Mouse (Mus musculus) cerebellum, adult 2 months (tissue): ENCODE data around the gene Grik5. TPM values are rescaled to one million over a fixed set of nuclear protein-coding genes. Genes with fewer than 3 reads are reported as not detected.

Experiments used
- DNase-seq, 2 experiments: peaks; one replicate each; pipeline ENCODE4 v3.0.0; 2021
- H3K27ac ChIP-seq: fragments of 200-500 bp; 2 replicates; pipeline ENCODE4 v1.5.1; 2012; ENCODE audit warnings: low read length, control low read depth, inconsistent platforms; ENCODE audit not compliant: insufficient read depth
- H3K27me3 ChIP-seq: fragments of 200-500 bp; 2 replicates; pipeline ENCODE4 v1.6.1; 2012; ENCODE audit warnings: inconsistent platforms, mild to moderate bottlenecking, low read length, moderate library complexity; ENCODE audit not compliant: control insufficient read depth, insufficient read depth
- H3K4me1 ChIP-seq: fragments of 200-500 bp; 2 replicates; pipeline ENCODE4 v1.6.1; 2011; ENCODE audit warnings: low read length; ENCODE audit not compliant: control insufficient read depth, insufficient read depth
- H3K4me3 ChIP-seq: fragments of 200-500 bp; replicated peaks from 2 replicates; pipeline ENCODE3; 2011; ENCODE audit warnings: mild to moderate bottlenecking, low read depth, low read length, control low read depth; ENCODE audit not compliant: insufficient read depth
- CTCF ChIP-seq: fragments of 200-500 bp; IDR thresholded peaks from 2 replicates; pipeline ENCODE4 v1.5.1; 2011; ENCODE audit warnings: low read depth, mild to moderate bottlenecking, control low read depth, low read length, moderate library complexity, borderline replicate concordance; ENCODE audit not compliant: insufficient read depth
- POLR2A ChIP-seq: fragments of 200-500 bp; IDR thresholded peaks from 2 replicates; pipeline ENCODE4 v1.6.1; 2011; ENCODE audit warnings: low read length, control low read depth, borderline replicate concordance; ENCODE audit not compliant: insufficient read depth
- WGBS: fragments of 180-500 bp; shearing (Covaris S2); methylation state at CpG from one replicate; pipeline ENCODE4 v1.1.7; 2018; 5-methylcytosine and 5-hydroxymethylcytosine counted together
- polyA plus RNA-seq: library from polyadenylated mRNA; depleted of rRNA; stranded (reverse); fragments of >200 nt; gene quantifications from 2 replicates; pipeline ENCODE4 v1.2.3, GENCODE M21; 2012; rRNA removed

Grik5 gene
- polyA plus RNA-seq, 1 experiment, result 74.6 TPM

- DNase-seq, result peak; percentile 83 to 92
- TF ChIP-seq POLR2A, result no peak
- TF ChIP-seq CTCF, result peak; percentile 75
- H3K4me1 ChIP-seq, result peaks cover 32% of the 10 kb centered on the region
Measured at GRCm38 (mm10) chr7:24964897-24965535, 107.1 kb downstream of the Grik5 start.

DNA sequence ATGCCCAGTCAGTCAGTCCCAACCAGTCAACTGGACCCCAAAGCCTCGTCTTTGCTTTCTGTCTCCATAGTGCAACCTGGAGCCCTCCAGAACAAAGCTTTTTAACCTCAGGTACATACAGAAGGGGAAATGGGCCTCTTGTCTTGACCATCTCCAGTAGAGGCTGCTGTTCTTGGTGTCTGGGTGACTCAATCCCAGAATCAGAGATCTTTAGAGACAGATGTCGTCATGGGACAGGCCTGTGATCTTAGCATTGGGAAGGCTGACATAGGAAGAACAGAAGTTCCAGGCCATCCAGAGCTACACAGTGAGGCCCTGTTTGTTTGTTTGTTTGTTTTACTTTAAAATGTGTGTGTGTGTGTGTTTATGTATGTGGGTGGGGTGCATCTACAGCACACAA is 107.9 kb downstream of the Grik5 start:
- Histone ChIP-seq H3K4me3 (no peak overlapping the region), H3K27me3 (no peaks in the 10 kb centered on the region), H3K4me1 (peaks cover 27% of the 10 kb centered on the region), H3K27ac (no peak overlapping the region)
- DNase-seq, result no peak
- TF ChIP-seq CTCF, result no peak
- no peak for TF ChIP-seq POLR2A
- 78% methylated on average over 2 of the region's 2 CpGs for WGBS

More at GRCm38 (mm10) chr7:24964897-24965535, 107.1 kb downstream of the Grik5 start:
- no peaks in the 10 kb centered on the region for H3K27me3 ChIP-seq
- WGBS, result 9% methylated on average over 5 of the region's 5 CpGs
- H3K4me3 ChIP-seq, result no peak overlapping the region
- no peak overlapping the region for H3K27ac ChIP-seq

Other genes with a start within 250 kb of the Grik5 start
- 4.8 and 6.4 TPM in 2 replicates for gene Gm9844, start 210.1 kb downstream of the Grik5 start, polyA plus RNA-seq
- not detected in 2 replicates for gene Lypd4, start 202.4 kb downstream of the Grik5 start, polyA plus RNA-seq
- gene Dmrtc2, start 202.3 kb downstream of the Grik5 start, polyA plus RNA-seq, result not detected in 2 replicates
- gene Rps19, start 188.0 kb downstream of the Grik5 start, polyA plus RNA-seq, result 282 and 314 TPM in 2 replicates
- 0.85 and 1.1 TPM in 2 replicates for gene Cd79a, start 175.0 kb downstream of the Grik5 start, polyA plus RNA-seq
- gene Arhgef1, start 169.4 kb downstream of the Grik5 start, polyA plus RNA-seq, result 162 and 173 TPM in 2 replicates
- gene Gm4881, start 127.9 kb downstream of the Grik5 start, polyA plus RNA-seq, result 1.00 and 1.4 TPM in 2 replicates
- gene Rabac1, start 99.6 kb downstream of the Grik5 start, polyA plus RNA-seq, result 637 and 648 TPM in 2 replicates
- gene Atp1a3, start 66.4 kb downstream of the Grik5 start, polyA plus RNA-seq, result 1,466 and 1,473 TPM in 2 replicates
- 44.3 and 45.7 TPM in 2 replicates for gene Zfp574, start 221 bp upstream of the Grik5 start, polyA plus RNA-seq
- gene Pou2f2, start 107.4 kb upstream of the Grik5 start, polyA plus RNA-seq, result 8.4 and 10.6 TPM in 2 replicates
- 29.0 and 29.6 TPM in 2 replicates for gene Dedd2, start 148.3 kb upstream of the Grik5 start, polyA plus RNA-seq
- 9.2 and 10.9 TPM in 2 replicates for gene Zfp526, start 149.1 kb upstream of the Grik5 start, polyA plus RNA-seq
- gene Gsk3a, start 165.5 kb upstream of the Grik5 start, polyA plus RNA-seq, result 226 and 230 TPM in 2 replicates
- 14.3 and 14.8 TPM in 2 replicates for gene Erf, start 178.4 kb upstream of the Grik5 start, polyA plus RNA-seq
- gene Cic, start 195.4 kb upstream of the Grik5 start, polyA plus RNA-seq, result 121 and 124 TPM in 2 replicates
- 41.9 and 42.6 TPM in 2 replicates for gene Pafah1b3, start 225.6 kb upstream of the Grik5 start, polyA plus RNA-seq
- 0.16 and 0.20 TPM in 2 replicates for gene Prr19, start 229.1 kb upstream of the Grik5 start, polyA plus RNA-seq
- gene Tmem145, start 233.8 kb upstream of the Grik5 start, polyA plus RNA-seq, result 226 and 246 TPM in 2 replicates
- 76.8 and 77.8 TPM in 2 replicates for gene Megf8, start 244.8 kb upstream of the Grik5 start, polyA plus RNA-seq